Mouse (Mus musculus) gastrocnemius, postnatal 14 days (tissue): ENCODE measurements around the gene Lilrb4a. TPM values are rescaled to one million over a fixed set of nuclear protein-coding genes. Genes with fewer than 3 reads are reported as not detected.
"Not testable (repeated sequence)": the region's sequence is repeated elsewhere in the genome, so short reads cannot be mapped to it uniquely, and the experiment has no call there.

Experiments
- DNase-seq: peaks from one replicate; pipeline ENCODE4 v3.0.0; 2021; ENCODE audit warnings: mixed read lengths
- intact Hi-C: fragments of 180-260 bp; cut with DNase I; formaldehyde crosslinking; loops from one replicate; pipeline ENCODE4 v1.15.1; 2025; ENCODE audit warnings: low total_unique reads
- long read RNA-seq, 2 experiments: library from polyadenylated mRNA; stranded (forward); transcript quantifications; one replicate each; pipeline ENCODE4 v2.0.0; 2021
- total RNA-seq, 2 experiments: library from RNA; stranded (reverse); gene quantifications; 2 replicates each; pipeline ENCODE4 v1.2.3; 2021

Gene Lilrb4a
- under 1 TPM; 0.33 to 0.70 TPM for total RNA-seq
- long read RNA-seq, experiment 1, partial matches to known transcripts, result 0 of 2 reads
- long read RNA-seq, experiment 1, other reads (novel, unspliced or antisense), result 1 of 2 reads
- long read RNA-seq, experiment 2, partial matches to known transcripts, result 0 of 1 reads
- long read RNA-seq, experiment 2, other reads (novel, unspliced or antisense), result 1 of 1 reads

- intact Hi-C loops, DNase-seq: not testable (repeated sequence)
These were observed at the start of gene Lilrb4a for GRCm38 (mm10) chr10:51490691-51491090. Gene Lilrb4a, plus strand, starts transcription at chr10:51490956.

GRCm38 (mm10) chr10:51451610-51452009 is 39.1 kb upstream of the Lilrb4a start:
- no peak for DNase-seq
- intact Hi-C loops, result no loop called here

GRCm38 (mm10) chr10:51453616-51454298 is 37.0 kb upstream of the Lilrb4a start:
- intact Hi-C loops, result no loop called here
- no peak for DNase-seq

- intact Hi-C loops, result no loop called here
These were observed 36.4 kb upstream of the Lilrb4a start for GRCm38 (mm10) chr10:51454365-51454764.

GRCm38 (mm10) chr10:51455762-51456161 is 35.0 kb upstream of the Lilrb4a start:
- no peak for DNase-seq

More at GRCm38 (mm10) chr10:51454365-51454764, 36.4 kb upstream of the Lilrb4a start:
- no peak for DNase-seq

GRCm38 (mm10) chr10:51456369-51456768 is 34.4 kb upstream of the Lilrb4a start:
- intact Hi-C loops, result no loop called here
- DNase-seq, result no peak

More at GRCm38 (mm10) chr10:51455762-51456161, 35.0 kb upstream of the Lilrb4a start:
- intact Hi-C loops, result no loop called here

- DNase-seq, intact Hi-C loops: not testable (repeated sequence)
These were observed 27.0 kb upstream of the Lilrb4a start for GRCm38 (mm10) chr10:51463800-51464199.

- DNase-seq, intact Hi-C loops: not testable (repeated sequence)
These were observed 10.4 kb upstream of the Lilrb4a start, which contains the start of the genes Gm49339 and Lilr4b for GRCm38 (mm10) chr10:51480397-51480796. Gene Gm49339, plus strand, starts transcription at chr10:51480612. Gene Lilr4b, plus strand, starts transcription at chr10:51480632.

- intact Hi-C loops, result no loop called here
- no peak for DNase-seq
These were observed 29.3 kb downstream of the Lilrb4a start for GRCm38 (mm10) chr10:51520021-51520420.

- intact Hi-C loops, result no loop called here
These were observed 30.7 kb downstream of the Lilrb4a start for GRCm38 (mm10) chr10:51521453-51521852.

GRCm38 (mm10) chr10:51526090-51526489 is 35.3 kb downstream of the Lilrb4a start:
- intact Hi-C loops, result no loop called here
- DNase-seq, result no peak

More at GRCm38 (mm10) chr10:51521453-51521852, 30.7 kb downstream of the Lilrb4a start:
- no peak for DNase-seq

GRCm38 (mm10) chr10:51526633-51527032 is 35.9 kb downstream of the Lilrb4a start:
- intact Hi-C loops, result no loop called here
- no peak for DNase-seq

GRCm38 (mm10) chr10:51528840-51529434 is 38.2 kb downstream of the Lilrb4a start:
- intact Hi-C loops, result no loop called here
- DNase-seq, result no peak

GRCm38 (mm10) chr10:51529497-51529896 is 38.7 kb downstream of the Lilrb4a start:
- intact Hi-C loops, result no loop called here
- DNase-seq, result no peak

- DNase-seq, result no peak
- intact Hi-C loops, result no loop called here
These were observed 40.1 kb downstream of the Lilrb4a start for GRCm38 (mm10) chr10:51530813-51531212.

Other genes with a start within 250 kb of the Lilrb4a start
- under 1 TPM; 0.47 to 0.51 TPM for gene Gm49339, start 10.3 kb upstream of the Lilrb4a start, total RNA-seq
- gene Lilr4b, start 10.3 kb upstream of the Lilrb4a start, total RNA-seq, result under 1 TPM; 0.31 to 0.70 TPM
- not detected for gene Fam162b, start 99.6 kb downstream of the Lilrb4a start, total RNA-seq
- gene Gprc6a, start 140.5 kb downstream of the Lilrb4a start, total RNA-seq, result not detected
- gene Rfx6, start 186.8 kb downstream of the Lilrb4a start, total RNA-seq, result not detected